Mouse (Mus musculus) layer of hippocampus, adult 9-10 months (tissue): ENCODE measurements around the gene Aktip.

Experiments
- DNase-seq: peaks from one replicate; pipeline ENCODE4 v3.0.0; 2022; ENCODE audit warnings: low spot score

Aktip gene

DNA sequence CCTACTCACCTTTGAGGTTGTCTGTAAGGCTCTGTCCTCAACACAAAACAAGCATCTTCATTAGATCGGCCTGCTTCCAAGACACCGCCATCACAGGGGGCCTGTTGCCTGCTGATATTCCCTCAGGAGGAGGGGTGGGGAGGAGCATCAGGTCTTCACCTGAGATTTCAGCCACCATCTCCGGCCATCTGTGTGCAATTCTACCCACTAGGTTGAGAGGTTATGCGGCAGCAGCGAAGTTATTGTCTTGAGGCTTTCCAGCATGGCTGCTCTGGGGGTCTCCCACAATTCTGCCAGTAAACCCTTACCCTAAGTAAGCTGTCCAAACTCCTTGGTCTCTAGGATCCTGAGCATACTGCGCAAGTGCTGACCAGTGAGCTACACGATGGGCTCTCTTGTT is at the start of gene Aktip:
Aktip (minus strand) TSS at position 101 of the 400 bp plus-strand sequence.
- DNase-seq: no peak

DNA sequence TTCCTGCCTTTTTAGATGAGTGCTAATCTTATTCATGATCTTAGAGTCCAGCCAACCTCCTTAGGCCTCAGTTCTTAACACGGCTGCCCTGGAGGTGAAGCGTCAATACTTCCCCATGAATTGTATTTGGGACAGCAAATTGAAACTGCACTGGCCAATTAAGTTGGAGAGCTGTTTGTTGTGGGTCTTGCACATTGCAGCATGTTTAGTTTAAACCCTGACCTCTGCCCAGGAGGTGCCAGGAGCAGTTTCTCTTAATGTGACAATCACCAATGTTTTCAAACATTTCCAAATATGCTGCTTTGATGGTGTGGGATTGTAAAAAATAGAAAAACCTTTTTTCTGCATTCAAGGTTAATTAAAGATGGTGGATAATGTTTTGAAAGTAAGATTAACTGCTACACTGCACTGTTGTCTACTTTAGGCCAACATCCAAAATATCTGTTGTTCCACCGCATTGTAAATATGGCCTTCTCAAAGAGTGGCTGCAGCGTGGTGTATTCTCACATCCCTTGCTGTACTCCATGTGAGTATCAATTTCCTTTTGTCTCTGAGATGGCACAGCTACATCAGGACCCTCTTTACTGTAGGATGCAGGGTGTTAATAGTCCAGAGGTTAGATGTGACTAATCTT is 46.2 kb upstream of the Aktip start:
- no peak for DNase-seq

DNA sequence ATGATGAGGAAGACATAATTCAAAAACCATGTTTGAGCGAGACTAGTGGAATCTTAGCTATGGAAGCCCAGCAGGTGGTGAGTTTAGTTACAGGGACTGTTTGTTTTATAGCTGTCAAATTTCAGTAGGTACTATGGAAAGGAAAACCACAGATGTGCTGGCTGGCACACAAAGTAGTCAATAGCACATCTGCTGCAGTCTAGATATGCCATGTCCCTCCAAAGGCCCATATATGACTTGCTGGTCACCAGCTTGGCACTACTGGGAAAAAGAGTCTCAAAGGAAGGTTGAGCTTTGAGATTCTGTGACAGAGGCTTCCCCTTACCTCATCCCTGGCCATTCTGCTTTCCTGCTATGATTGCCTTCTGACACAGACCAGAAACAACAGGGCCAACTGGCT is 42.9 kb upstream of the Aktip start:
- no peak for DNase-seq

DNA sequence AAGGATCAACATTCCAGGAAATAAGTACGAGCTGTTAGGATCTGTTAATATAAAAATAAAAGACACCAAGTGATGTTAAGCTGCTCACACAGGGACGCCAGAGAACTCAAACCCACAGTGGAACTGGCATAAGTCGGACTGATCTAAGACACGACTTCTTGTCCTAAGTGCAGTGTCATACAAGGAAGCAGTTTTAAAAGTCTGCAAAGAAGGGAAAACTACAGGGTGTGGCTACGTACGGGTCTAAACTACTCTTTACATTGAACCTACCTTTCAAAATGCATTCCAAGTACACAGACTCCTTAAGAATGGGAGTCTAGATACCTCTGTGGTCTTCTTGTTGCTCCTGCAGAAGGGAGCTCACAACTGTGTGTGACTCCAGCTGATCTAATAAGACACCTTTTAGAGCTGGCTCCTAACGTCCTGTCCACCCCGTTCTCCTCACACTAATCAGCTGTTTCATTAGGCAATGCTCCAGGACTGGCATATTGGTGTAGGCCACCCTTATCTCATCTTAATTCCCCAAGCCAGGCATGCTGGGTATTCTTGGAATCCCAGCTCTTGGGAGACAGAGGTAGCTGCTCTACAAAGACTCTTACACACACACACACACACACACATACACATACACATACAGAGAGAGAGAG is 42.2 kb upstream of the Aktip start:
- no peak for DNase-seq

DNA sequence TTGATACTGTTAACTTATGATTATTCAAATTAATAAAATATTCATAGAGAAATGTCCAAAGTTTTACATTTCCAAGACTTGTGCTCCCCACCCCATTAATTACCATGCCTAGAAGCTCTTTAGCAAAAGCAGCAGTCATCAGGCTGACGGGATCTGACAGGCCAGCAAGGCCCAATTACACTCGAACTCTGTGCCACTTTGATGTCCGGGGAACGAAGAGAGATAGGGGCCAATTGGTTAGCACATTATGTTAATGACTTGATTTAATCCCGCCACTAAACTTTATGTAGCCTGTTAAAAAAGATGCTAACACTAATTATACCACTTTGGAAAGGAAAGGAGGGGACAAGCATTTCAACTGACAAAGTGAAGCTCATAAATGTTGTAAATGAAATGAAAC is 41.6 kb upstream of the Aktip start:
- DNase-seq: no peak

DNA sequence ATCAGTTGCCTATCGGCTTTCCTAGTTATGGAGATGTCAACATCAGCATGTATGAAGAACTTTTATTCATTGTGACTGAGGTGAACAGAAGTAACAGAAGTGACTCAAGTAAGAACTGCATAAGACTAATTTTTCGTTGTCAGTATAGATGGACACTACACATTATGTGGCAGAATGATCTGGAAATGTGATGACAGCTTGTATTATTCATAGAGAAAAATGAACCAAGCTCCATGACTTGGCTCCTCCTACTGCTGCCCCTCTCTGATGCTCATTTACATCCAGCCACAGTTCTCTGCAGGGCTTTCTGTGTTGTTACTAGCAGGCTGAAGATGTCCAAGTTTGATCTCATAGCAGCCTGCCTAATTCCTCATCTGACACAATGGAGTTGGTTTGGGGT is 37.4 kb upstream of the Aktip start:
- DNase-seq: no peak

DNA sequence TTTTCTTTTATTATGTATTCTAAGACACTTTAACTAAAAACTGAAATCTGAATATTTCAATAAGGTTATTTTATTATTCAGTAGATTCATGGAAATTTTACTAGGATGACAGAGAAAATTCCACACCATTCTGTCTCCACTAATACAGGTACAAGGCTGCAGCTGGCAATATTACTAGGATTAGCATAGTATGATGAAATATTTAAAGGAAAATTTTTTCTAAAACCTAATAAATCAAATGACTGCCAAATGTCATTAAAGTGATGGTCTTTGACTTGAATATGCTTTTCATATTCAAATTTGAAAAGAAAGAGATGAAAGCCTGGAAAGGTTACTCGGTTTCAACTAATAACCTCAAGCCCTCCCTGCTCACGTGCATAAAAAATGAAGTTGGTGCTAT is 34.3 kb upstream of the Aktip start:
- DNase-seq: no peak

DNA sequence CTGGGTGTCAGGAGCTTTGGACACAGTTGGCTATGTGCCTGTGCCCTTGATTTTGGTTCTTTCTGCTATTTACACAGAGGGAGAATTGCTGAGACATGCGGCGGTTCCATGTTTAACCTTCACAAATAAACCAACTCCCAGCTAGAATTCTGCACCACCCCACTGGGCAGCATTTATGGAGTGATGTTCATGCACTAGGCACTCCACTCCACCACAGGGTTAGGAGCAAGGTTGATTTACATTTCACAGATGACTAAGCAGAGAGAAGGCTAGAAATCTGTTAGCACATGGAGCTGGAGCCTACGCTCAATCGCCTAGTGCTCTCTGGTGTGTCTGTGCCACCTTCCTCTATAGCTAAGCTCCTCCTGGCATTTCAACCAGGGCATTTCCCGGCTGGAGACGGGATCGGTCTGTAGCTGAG is 27.7 kb upstream of the Aktip start:
- DNase-seq: no peak

DNA sequence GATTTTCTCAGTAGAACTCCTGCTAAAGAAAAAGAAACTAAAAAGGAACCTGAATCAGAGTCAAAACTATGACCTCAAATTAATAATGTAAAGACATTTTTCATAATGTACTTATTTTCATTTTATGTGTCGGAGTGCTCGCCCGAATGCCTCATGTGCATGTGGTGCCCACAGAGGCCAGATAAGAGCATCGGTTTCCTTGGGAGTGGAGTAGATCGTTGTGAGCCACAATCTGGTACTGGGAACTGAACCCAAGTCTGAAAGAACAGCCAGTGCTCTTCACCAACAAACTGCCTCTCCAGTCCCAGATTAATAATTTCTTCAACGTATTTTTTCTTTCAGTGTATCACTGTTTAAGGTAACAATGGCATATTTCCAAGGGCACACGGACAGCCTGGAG is 24.5 kb upstream of the Aktip start:
- no peak for DNase-seq

DNA sequence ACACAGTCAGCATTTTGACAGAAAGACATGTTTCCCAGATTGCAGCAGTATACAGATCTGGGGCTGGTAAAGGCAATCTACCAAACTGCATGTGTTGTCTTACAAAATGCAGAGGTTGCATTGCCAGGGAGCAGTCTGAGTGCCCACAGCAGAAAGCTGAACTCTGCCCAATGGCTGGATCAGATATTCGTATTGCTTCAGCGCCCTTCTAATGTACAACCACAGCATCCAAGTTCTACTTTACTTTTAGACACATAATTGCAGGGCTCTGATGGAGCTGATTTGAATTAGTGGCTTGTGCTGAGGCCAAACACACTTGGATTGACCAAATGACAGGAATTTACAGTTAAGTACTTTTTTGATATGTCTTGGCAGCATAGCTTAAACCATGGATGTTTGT is 22.1 kb upstream of the Aktip start:
- no peak for DNase-seq

DNA sequence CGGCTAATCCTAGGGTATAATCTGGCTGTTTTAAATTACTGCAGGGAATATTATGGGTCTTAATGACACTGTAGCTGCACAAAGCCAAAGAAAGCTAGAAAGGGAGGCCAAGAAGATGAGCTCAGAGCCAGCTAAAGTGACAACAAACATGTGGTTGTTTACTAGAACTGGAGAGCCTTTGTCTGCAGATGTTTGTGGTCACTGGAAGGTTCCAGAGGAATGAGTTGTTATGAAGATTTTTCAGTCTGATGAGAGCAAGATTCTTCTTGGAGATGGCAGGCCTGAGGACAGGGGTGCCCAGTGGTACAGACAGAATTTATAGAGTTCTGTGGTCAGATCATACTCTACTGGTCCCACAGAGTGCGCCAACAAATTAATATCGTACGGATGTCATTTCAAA is 18.5 kb upstream of the Aktip start:
- DNase-seq: no peak

DNA sequence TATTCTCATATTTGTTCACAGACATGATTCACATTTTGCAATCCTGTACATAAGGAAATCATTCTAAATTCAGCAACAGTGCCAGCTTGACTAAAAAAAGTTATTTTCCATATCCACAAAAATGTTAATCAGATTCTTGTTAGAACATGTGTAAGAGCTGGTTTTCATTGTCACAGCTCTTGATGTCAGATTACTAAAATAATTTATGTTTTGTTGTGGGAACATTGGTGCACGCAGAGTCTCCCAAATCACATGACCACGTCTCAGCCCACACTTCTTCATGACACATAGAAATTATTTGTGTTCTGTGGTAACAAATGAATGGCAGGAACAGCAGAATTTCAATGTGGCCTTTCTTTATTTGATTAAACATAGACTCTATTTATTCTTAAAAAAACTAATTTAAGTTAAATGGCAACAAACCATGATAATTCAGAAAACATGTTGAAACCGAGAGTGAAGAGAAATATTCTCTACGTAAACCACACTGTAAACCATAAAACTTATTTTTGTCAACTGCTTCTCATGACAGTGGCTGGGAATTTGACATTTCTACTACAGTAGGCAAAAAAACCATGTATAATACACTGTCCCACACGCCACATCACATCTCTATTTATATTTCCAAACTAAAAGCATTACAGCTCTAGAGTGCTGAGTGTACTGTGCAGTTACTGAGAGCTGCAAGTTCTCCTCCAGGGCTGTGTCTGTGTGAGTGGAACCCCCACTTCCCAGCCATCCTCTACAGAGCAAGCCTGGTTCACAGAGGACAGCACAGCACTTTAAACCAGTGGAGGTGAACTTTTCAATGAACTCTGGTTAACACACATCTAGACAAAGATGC is 17.5 kb upstream of the Aktip start:
- no peak for DNase-seq

DNA sequence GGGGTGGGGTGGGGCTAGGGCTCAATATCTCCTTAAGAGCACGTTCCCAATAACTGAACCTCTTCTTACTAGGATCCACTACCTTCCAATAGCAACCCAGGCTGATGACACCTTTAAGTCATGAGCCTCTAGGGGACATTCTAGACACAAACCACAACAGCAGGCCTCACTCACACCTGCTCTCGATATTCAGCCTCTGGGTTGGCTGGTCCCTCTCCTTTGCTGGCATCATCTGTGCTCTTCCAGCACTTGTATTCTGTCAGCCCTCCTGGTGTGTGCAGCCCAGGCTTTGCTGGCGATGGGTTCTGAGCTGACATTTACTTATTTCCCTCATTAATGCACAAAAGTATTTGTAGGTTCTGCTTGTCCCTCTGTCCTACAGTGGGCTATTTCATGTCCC is 14.5 kb upstream of the Aktip start:
- no peak for DNase-seq

DNA sequence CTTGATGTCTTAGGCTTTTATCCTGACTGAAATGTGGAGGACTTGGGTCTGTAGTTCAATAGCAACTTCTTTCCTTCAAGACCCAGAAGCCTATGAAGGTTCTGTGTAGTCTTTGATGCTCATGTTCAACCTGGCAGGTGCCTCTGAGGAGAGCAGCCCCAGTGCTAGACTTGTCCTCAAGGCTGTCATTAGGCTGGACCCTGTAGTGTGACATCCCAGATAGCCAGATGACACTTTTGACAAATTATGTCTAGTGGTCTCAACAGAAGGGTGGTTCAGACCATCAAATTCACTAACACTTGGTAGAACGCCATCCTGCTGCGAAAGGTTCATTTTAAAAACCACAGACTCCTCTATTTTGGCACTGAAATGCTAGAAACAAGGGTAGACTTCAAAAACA is 13.2 kb upstream of the Aktip start:
- DNase-seq: no peak

DNA sequence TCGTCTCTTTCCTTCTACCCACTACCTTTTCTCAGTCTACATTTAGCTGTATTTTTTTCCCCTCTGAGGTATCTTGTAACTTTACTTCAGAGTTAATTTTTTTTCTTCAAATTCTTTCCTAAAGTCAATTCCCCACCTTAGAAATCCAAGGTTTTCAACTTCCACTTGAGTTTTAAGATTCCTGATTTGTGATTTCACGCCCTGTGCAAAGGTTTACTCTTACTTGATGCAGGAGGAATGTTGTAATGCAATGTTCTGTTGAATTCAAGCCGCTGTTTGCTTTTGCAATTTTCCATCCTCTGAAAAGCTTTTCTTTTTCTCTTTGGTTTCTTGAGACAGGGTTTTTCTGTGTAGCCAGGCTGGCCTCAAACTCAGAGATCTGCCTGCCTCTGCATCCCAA is 9.9 kb upstream of the Aktip start:
- DNase-seq: no peak

DNA sequence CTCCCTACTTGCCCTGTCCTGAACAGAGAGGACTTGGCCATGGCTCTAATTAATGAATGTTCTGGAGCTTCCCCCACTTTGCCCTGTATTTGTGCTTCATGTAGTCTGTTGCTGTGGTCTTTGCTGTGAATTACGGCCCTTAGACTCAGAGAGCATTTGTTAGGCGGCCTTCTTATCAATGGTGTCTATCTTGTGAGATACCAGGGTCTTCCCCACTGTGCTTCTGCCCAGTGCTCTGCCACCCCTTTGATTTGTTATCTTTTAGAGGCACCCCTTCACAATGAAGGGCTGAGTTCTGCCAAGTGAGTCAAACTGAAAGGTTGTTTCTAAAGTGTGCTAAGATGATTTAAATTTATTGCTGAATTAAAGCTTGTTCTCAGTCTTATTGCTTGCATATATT is 7.9 kb upstream of the Aktip start:
- no peak for DNase-seq

DNA sequence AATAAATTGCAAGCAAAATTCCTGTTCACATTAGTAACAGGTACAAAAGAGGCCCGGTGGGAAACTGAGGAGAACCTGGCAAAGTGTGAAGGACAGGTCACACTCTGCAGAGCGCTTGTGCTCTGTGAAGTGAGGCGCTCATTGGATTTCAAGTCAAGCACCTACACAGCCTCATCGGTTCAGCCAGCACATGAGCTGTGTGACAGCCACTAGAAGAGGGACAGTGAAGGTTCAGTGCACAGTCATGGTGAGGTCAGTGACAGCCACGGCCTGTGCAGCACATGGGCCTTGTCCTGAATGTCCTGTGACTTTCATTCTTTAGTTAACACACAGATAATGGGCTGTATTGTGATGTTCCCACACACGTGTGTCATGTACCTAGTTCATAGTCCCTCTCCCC is 6.1 kb upstream of the Aktip start:
- DNase-seq: no peak

DNA sequence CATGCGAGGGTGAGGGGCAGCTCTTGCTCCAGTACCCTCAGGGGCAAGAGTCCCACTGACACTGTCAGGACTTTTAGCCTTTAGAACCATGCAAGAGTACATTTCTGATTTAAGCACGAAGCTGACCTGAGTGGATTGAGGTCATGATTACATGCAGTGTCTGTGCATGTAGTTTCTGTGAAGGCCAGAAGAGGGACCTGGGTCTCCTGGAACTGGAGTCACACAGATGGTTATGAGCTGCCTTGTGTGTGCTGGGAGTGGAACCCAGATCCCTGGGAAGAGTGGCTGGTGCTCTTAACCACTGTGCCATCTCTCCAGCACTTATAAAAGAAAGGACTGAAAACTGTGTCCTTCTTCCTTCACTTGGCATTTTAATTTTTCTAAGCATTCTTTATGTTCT is 1.4 kb upstream of the Aktip start:
- no peak for DNase-seq

DNA sequence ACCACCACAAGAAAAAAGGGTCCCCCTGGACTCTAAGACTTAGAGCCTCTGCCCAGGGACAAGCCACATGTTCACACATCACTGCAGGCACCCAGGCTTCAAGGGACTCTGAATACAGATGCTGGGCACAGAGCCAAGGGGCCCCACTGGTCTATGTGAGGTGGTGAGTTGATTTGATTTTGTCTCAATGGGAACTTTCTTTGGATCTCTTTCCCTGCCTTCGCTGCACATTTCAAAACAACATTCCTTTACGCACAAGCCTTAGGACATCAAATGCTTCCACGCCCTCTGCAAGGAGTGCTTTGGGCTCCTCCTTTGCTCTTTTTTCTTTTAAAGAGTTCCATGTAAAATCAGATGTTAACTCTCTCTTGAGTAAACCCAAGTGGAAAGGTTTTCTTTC is 1.7 kb downstream of the Aktip start:
- DNase-seq: no peak

DNA sequence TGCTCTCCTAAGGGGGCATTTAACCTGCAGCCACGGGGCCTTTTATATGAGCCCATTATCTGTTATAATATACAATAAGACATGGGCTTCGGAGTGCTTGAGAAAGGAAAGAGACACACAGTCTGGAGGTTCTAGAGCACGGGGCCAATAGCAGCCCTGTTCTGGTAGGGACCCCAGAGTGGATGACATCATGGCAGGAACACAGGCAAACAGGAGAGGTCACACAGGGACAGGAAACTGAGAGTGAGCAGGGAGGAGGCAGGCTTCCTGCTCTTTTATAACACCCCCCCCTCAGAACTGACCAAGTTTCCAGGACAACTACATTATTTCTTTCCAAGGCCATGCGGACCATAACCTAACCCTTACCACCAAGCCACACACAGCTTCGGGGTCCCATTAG is 2.5 kb downstream of the Aktip start:
- no peak for DNase-seq

DNA sequence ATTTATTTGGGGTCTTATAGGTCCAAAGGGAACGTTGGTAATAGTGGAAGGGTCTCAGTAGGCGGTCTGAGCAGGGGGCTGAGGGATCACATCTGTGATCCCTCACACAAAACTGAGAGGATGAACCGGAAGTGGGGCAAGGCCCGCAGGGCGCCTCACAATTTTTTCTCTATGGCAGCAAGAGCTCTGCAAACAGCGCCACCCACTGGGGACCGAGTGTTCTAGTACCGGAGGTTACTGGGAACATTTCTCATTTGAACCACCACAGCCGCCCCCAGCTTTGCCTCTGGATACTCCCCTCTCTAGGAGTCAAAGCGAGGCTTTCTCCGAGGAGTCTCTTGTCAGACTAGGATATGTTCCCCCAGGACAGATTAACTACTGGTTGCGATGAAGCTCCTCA is 3.1 kb downstream of the Aktip start:
- DNase-seq: no peak

DNA sequence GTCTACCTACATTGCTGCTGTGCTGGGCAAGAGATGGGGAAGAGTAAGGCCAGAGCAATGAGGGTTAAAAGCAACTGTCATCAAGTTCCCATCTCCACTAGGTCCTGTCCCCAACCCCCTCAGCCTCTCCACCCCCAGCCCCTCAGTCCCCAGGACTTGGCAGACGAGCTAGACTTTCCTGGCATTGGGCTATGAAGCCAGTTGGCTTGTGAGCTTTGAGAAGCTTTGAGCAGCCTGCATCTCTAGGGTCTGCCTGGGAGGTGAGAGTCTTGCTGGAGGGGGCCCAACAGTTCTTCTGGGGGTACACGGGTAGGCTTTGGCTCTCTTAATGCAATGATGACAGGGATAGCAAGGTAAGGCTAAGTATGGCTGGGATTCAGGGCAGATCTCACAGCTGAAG is 5.7 kb downstream of the Aktip start:
- no peak for DNase-seq

DNA sequence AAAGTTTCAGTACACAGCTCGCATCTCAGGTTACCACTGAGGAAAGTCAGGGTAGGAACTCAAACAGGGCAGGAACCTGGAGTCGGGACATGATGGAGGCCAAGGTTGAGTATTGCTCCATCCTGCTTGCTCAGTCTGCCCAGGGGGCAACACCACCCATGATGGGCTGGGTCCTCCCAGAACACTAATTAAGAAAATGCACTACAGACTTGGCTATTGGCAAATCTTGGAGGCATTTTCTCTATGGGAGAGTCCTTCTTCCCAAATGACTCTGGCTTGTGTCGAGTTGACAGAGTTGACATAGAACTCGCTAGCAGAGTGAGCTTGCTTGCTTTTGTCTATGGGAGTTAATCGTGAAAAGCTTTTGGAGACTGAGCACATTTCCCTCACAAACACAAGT is 6.8 kb downstream of the Aktip start:
- DNase-seq: no peak
